Mouse (Mus musculus) left cerebral cortex, postnatal 4 days (tissue): ENCODE measurements around the gene Olfr1393. TPM values are rescaled to one million over a fixed set of nuclear protein-coding genes. Genes with fewer than 3 reads are reported as not detected.
A peak's percentile ranks its signal among the peaks of the same experiment; 100 is the strongest.

Source experiments
- DNase-seq: peaks from one replicate; pipeline ENCODE4 v3.0.0-alpha.2; 2022
- intact Hi-C: fragments of 180-260 bp; cut with DNase I; formaldehyde crosslinking; loops from one replicate; pipeline ENCODE4 v1.15.1; 2025
- total RNA-seq, 2 experiments: library from RNA; stranded (reverse); gene quantifications; 2 replicates each; pipeline ENCODE4 v1.2.3; 2021

The Olfr1393 gene
- total RNA-seq, result under 1 TPM in 1 of 2 experiments, not detected in 1; 0.48 TPM

DNA sequence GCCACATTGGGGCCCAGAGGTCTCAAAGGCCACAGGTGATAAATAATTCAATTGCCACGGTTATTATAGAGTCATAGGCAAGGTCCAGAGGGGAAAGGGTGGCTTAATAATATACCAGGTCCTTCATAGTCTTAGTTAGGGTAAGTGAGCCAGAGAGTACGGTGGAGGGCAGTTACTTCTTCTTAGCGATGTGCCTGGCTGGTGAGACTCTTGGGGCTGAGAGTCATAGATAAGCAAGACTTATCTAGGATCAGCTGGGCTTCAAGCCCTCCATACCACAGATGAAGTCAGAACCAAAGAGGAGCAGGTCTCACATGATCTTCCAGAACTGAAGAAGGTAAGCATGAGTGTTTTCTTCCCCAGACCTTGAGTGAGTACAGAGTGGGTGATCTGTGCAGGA is at the start of gene Olfr1393:
Olfr1393 (plus strand) TSS at position 83 of the 400 bp plus-strand sequence.
- intact Hi-C loops, result no loop called here

DNA sequence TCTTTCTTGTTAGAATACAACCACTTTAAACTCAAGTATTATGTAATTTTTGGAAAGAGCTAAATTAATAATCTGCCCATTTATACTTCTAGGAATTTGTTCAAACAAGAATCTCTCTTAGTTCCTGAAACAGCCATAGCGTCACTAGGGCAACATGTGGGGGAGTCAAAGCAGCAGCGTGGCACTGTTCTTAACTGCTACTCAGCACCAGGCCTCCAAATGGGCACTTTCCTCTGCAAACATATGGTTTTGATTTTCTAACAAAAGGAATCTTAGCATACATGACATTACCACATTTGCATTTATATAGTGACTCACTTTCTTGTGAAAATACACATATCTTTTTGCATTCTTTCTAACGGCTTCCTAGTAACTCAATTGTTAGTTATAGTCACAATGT is 45.3 kb upstream of the Olfr1393 start:
- intact Hi-C loops, result no loop called here
- no peak for DNase-seq

More for the DNA sequence above, at the start of gene Olfr1393:
- DNase-seq, result no peak

DNA sequence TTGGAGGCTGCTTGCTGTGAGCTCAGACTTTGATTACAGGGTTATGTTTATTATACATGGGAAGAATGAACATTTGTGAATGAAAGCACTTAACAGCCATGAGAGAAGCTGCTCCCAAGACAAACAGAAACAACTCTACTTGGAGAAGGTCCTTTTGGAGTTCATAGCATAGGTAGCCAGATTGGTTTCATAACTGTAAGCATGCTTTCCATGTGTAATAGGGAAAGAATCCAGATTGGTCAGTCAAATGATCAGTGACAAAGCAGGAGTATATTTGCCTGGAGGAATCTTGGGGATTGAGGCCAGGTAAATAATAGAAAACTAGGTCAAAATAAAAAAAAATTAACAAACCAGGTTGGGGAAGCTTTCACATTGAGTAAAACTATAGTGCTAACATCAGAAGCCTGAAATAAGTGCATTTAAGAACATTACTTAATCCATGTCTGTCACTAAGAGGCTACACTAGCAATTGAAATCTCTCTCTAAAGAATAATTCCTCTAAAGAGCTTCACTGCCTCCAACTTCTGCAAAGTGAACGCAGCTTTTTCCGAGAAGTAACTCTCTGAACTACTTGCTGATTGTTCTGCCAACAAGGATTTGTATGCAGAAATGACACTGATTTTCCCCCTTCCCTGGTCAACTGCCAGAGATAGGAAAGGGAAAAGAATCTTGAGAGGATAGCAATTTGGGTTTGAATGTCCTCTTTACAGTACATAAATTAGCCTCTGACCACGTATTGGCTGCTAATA is 42.5 kb upstream of the Olfr1393 start:
- DNase-seq, result no peak
- intact Hi-C loops, result no loop called here

DNA sequence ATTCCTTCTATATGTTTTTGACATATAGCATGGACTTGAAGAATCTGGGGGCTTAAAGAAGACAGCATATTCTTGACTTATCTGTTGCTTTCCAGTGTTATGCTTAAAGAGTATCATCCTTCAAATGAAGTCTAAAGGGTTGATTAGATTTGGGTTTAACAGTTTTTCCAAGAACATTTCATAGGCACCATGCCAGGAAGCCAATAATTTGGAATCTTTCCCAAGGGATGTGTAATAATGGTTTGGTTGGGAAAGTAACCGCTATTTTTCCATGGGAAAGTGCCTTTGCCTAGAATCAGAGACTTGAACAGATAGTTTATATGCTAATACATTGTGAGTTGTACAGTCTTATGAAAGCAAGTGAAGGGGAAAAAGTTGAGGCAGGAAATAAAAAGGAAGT is 41.2 kb upstream of the Olfr1393 start:
- DNase-seq, result no peak
- intact Hi-C loops, result no loop called here

DNA sequence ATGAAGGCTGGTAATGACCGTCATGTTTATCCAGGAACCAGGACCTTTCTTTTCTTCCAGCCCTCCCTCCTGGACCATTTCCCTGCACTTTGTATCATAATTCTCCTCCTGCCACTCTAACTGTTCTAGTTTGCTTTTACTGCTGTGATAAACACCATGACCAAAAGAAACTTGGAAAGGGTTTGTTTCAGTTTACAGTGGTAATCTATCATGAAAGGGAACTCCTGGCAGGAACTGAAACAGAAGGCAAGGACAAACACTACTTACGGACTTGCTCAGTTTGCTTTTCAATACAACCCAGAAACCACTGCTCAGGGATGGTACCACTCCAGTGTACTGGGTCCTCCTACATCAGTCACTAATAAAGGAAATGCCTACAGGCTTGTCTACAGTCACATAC is 40.6 kb upstream of the Olfr1393 start:
- intact Hi-C loops, result no loop called here
- DNase-seq, result no peak

DNA sequence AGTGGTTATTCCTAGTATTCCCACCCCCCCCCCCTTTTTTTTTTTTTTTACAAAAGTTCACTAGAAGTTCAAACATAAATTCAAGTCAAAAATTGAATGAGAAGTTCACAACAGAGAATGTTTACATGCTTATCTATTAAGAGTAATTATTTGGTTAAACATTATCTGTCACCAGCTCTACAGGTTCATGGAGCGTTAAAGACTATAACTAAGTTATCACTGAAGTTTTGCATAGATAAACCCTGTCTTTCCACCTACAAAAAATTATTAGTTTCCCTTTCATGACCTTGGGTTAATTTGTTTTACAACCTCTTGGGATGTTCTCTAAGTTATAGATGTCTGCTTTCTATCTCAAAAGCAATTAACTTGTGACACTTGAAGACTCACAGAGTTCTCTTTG is 37.8 kb upstream of the Olfr1393 start:
- DNase-seq, result no peak
- intact Hi-C loops, result loop anchor here (5.0 kb wide), 1 partner anchor 33 kb away; no protein-coding TSS in a partner anchor

DNA sequence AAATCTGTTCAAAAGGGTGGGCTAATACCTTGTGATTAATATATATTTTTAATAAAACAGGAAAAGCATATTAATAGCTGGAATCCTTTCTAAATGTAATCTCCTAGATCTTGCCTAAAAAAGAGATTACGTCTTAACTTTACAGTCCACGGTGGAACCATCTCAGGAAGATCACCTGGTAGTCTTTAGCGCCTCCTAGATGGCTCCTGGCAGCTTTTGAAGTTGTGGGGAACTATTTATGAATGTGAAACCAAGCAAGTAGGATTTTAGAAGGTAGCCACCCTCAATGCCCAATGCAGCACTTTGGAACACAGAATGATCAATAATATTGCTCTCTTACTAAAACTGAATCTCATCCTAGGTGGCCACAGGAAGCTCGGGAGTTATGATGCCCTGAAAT is 37.2 kb upstream of the Olfr1393 start:
- intact Hi-C loops, result loop anchor here (5.0 kb wide), 1 partner anchor 34 kb away; no protein-coding TSS in a partner anchor
- no peak for DNase-seq

DNA sequence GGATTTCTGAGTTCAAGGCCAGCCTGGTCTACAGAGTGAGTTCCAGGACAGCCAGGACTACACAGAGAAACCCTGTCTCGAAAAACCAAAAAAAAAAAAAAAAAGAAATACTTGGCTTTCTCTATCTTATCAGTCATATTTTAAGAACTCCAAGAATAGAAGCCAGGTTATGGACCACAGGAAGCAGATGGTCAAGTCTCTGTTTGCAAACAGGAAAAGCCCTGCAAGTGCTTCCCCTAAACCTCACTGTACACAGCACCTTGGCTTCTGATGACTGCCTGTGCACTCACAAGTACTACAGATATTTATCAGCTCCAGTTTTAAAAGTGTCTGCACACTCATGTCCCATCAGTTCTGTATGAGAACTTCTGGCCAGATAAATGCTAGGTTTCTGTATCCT is 36.6 kb upstream of the Olfr1393 start:
- no peak for DNase-seq
- intact Hi-C loops, result loop anchor here (5.0 kb wide), 1 partner anchor 34 kb away; no protein-coding TSS in a partner anchor

DNA sequence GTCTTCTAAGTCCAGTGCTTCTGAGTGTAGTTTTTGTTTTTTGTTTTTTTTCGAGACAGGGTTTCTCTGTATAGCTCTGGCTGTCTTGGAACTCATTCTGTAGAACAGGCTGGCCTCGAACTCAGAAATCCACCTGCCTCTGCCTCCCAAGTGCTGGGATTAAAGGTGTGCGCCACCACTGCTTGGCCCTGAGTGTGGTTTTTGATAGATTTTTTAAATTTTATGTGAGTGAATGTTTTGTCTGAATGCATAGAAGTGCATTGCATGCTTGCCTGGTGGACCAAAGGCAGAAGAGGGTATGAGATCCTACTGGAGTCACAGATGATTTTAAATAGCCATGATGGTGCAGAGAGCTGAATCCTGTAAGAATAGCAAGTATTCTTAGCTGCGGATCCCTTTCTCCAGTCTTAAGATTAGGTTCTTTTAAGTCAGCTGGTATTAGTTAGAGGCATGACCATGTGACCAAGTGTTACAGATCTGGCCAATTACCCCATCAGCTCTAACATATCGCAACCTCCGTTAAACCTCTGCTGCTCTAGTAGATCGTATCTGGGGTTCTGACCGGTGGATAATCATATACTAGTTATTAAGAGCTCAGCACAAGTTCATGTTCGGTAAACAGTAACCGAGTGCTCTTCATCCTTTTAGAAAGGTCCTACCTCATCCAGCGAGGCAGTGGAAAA is 35.0 kb upstream of the Olfr1393 start:
- DNase-seq, result no peak
- intact Hi-C loops, result loop anchor here (5.0 kb wide), 1 partner anchor 36 kb away; no protein-coding TSS in a partner anchor

DNA sequence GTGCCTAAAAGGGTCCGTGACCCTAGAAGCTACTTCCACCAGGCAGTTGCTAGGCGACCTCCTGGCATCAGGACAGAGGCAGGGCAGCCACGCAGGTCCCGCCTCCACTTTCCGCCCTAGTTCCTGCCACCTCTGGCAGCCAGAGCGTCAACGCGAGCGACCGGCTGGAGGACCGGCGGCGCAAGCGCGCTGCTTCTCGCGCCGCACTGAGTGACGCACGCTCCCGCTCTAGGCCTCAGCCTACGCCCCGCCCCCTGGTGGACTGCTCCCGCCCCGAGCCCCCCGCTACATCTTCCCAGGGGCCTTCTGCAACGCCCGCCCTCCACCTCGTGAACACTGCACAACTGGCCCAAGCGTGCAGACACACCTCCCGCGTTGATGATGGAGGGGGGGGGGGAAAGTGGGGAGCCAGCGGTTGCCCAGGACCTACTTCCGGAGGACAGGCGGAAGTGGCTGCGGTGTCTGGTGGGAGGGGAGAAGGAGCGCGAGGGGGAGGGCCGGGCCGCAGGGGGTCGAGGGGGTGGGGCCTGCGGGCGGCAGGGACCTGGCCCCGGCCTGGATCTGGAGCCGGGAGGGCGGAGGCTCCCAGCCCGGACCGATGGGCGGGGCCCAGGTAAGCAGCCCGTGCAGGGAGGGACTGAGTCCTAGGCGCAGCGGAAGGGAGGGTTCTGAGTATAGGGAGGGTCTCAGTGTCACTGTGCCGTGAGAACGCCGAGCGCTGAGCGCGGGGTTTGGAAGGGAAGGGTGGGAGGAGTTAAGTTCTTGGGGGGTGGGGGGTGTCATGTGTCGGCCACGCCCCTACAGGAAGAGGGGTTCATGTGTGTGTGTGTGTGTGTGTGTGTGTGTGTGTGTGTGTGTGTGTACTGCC is 34.1 kb upstream of the Olfr1393 start, which contains the start of gene Mgat1:
Mgat1 (plus strand) TSS at position 465 of the 868 bp plus-strand sequence.
- DNase-seq, result peak; percentile 93
- intact Hi-C loops, result loop anchor here (5.0 kb wide), 1 partner anchor 37 kb away; no protein-coding TSS in a partner anchor

DNA sequence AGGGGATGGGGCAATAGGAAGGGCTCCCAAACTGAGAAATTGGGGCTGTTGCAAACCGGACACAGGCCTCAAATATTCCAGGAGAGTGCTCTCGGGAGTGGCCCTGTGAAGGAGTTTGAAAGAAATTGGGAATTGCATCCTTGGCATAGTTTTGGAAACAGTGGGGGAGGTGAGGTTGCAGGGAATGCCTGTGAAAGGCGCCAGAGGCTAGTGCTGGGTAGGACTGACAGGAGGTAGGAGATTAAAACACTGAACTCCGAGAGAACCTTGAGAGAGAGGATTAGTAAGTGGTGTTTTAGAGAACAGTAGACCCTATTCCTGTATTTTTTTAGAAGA is 33.5 kb upstream of the Olfr1393 start:
- DNase-seq, result no peak
- intact Hi-C loops, result loop anchor here (5.0 kb wide), 1 partner anchor 37 kb away; no protein-coding TSS in a partner anchor

DNA sequence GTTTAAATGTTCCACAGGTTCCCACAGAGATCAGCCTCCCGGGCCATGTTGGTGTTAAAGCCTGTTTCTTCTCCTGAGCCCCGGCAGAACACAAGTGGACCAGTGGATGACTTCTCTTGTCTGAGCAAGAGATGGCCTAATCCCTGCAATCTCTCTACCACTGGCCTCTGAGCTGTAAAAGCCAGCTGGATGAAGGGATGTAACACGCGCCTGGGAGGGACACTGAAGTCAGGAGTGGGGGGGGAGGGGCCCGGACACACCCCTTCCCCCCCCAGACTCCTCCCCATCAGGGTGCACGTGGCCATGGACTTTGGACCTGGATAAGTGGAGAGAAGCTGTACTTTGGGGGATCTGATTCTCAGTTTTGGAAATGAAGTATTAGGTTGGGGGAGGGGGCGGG is 32.9 kb upstream of the Olfr1393 start:
- no peak for DNase-seq

DNA sequence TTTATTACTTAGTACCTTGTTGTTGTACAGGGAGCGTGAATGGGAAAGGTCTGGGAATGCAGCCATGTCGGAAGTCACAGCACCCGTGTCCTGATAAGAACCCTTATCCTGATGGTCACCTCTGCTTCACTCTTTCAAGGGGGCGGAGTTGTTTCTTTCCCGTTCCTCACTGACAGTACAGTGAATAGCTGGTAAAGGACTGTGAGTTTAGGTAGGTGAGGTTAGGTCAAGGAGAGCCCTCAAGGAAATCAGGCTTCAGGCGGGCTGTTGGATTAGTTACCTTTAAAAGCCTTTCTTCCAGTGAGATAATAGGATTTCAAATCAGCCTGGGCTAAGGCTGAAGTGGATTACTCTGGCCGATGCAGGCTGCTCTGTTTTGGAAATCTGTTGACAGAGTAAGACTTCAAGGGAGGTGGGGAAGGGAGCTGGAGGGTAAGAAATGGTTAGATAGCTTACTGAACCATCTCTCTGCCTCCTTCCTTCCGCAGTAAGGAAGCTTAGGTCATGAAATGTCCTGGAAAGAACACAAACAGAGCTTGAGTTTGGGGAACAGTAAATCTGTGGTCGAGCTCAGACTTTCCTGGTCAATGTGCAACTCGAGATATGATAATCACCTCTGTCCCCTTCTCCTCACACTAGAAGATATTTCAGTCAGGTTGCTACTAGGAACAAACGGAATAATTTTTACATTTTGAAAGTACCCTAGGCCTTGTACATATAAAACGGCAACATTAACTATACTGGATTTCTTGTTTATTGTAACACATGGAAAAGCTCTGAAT is 32.3 kb upstream of the Olfr1393 start:
- intact Hi-C loops, result no loop called here
- no peak for DNase-seq

More for the DNA sequence above, 32.9 kb upstream of the Olfr1393 start:
- intact Hi-C loops, result no loop called here

DNA sequence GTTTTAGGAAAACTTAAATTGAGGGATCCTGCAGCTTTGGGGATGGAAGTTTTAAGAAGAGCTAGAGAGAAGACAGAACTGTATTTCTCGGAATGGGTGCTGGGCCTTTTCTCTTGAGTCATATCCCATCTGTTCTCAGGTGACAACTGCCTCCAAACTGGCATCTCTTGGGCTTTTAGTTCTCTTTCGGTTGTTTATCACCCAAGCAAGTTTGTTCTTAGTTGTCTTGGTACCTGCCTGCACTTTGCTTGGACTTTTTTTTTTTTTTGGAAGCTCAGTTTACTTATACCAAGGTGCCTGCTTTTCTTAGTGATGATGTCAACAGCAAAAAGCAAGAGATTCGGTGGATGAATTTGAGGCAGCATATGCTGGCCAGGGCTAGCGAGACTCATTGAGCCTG is 31.6 kb upstream of the Olfr1393 start:
- no peak for DNase-seq
- intact Hi-C loops, result no loop called here

DNA sequence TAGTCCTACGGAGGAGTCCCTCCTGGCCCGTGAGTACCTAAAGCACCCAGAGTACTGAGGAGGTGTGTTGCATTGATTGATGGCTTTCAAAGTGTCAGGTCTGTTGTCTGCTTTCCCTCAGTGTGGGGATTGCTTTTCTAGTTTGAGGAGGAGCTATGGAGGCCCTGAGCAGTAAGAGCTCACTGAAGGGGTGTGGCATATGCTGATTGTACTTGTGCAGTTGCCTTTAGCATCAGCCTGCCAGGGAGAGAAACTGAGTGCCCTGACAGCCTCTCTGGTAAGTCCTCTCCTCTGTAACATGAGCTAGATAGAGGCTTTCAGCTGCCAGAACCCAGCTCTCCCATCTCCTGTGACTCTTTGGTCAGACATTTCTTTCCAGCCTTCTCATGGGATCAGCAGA is 30.8 kb upstream of the Olfr1393 start:
- intact Hi-C loops, result no loop called here

DNA sequence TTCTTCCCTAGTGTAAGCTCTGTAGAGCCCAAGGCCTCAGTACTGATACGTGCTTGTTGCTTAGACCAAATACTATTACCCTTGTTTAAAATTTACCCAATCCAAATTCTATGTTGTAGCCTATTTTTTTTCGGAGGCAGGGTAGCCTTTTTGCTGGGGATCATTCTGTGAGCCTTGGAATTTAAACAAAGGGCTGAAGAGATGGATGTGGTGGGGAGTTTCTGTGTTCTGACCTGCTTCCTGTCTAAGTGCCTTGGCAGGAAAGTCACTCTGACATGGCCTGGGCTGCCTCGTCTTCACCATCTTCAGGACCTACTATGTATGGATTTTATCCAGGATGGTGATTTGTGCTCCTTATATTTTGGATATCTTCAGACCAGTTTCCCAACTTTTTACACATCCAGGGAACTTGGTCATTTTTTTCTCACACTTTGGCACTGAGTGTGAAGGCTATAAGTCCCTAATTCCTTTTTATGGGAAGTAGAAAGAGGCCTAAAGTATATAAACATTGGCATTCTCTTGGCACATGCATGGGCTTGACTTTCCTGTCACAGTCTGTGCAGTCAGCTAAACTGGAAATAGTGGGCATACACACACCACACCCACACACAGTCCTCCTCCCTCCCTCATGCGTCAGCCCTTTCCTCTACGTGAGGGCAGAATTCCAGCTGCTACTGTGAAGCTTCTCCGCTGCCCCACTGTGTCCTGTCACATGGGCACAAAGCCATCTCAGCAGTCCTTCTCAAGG is 29.7 kb upstream of the Olfr1393 start:
- intact Hi-C loops, result no loop called here
- DNase-seq, result no peak

More for the DNA sequence above, 30.8 kb upstream of the Olfr1393 start:
- no peak for DNase-seq

DNA sequence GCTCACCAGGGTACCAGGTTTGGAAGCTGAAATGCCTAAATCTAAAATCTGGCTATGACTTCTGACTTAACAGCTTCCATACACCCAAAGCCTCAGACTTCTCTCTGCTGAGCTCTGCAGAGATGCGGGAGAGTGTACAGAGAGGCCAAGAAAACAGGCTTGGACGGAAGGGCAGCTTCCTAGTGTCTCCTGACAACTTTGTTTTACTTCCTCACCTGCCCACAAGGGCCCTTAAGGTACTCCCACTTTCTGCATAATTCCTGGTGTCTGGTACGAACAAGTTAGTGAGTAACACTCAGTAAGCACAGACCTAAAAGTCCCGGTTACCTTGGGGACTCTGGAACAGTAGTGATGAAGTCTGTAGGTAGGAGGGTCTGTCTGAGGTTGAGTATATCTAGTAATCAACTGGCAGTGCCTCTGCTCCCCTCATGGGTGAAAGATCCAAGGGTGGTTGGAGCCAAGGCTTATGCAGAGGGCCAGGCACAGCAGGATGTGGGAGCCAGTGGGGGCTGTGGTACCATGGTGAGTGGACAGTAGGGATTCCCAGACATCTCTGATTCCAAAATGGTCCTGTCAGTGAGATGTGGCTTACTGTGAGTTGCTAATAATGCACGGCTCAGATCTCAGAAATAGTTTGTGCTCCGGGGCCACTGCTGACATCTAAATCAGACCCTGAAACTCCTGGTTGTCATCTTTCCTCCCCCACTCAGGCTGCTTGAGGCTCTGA is 29.0 kb upstream of the Olfr1393 start:
- intact Hi-C loops, result no loop called here
- no peak for DNase-seq

DNA sequence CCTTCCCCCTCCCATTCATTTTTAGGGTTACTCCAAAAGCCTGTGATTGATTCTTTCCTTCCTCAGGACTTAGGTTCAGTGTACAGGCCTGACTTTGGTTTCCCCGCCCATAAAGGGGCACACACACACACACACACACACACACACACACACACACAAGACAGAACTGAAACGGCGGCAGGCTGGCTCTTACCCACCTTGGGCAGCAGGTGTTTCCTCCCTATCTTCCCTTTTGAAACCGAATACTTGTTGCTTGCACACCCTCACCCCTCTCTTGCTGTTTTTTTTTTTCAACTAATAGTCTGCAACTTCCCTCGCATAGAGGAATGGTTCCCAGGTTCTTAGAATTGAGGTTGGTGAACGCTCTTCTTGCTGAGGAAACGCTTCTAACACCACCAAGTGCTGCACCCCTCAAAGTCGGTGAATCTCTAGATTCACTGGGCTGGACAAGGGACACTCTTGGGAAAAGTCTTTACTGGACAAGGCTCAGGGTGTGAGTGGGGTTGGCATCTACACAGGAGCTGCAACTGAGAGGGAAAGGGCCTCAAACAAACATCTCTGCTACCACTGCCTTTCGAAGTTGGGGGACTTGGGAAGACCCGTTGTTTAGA is 28.2 kb upstream of the Olfr1393 start:
- intact Hi-C loops, result no loop called here
- no peak for DNase-seq
